Mouse (Mus musculus) adrenal gland, adult 2 months (tissue): Measurements from ENCODE around the gene Neil1. TPM values are rescaled to one million over a fixed set of nuclear protein-coding genes. Genes with fewer than 3 reads are reported as not detected.
A peak's percentile ranks its signal among the peaks of the same experiment; 100 is the strongest.

Experiments used
- DNase-seq: peaks from one replicate; pipeline ENCODE4 v3.0.0; 2021
- long read RNA-seq: library from polyadenylated mRNA; stranded (forward); transcript quantifications from one replicate; pipeline ENCODE4 v2.0.0, GENCODE M21; 2021
- polyA plus RNA-seq: library from polyadenylated mRNA; depleted of rRNA; stranded (reverse); fragments of >200 nt; gene quantifications from 2 replicates; pipeline ENCODE4 v1.2.3, GENCODE M21; 2012; rRNA removed
- total RNA-seq, 2 experiments: library from RNA; stranded (reverse); gene quantifications; 2 replicates each; pipeline ENCODE4 v1.2.3; 2021

Neil1 gene
- total RNA-seq (10 to 100 TPM; 10.3 TPM), polyA plus RNA-seq (17.7 and 22.5 TPM in 2 replicates)
- long read RNA-seq, transcript Neil1-203 (10 exons, 1,693 nt): major isoform, 6 of 12 reads
- long read RNA-seq, partial matches to known transcripts: 1 of 12 reads
- long read RNA-seq, other reads (novel, unspliced or antisense): 5 of 12 reads

DNA sequence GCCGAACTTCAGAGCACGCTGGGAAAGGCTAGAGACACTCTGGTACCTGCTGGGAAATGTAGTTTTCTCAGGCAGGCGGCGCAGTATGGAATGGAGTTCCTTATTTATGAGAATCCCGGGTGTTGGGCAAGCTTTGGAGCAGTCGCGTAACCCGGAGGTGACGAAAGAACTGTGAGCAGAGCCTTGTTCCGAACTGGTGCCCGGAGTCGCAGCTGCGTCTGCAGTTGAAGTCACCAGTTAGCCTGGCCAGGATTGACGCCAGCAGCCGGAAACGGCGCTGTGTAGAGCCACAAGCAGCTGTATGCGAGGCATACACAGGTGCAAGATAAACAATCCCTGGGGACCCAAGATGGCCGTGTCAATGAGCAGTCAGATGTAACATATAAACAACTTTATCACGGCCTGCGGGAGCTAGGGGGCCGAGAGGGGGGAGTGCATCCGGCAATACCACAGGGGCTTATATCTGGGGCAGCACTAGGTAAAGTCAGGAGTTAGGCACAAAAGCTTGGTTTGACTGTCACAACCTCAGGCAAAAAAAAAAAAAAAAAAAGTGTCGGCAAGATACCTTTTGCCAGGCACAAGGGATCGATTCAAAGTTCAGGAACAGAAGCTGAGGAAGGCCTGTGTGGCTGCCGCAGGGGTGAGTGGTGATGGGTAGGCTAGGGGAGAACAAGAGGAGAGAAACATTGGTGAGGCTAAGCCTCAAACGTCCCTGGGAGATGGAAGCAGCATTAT lies at the start of gene Neil1:
Gene Neil1 (minus strand): TSS at position 162 of the 735 bp plus-strand sequence.
- peak; percentile 92 for DNase-seq

DNA sequence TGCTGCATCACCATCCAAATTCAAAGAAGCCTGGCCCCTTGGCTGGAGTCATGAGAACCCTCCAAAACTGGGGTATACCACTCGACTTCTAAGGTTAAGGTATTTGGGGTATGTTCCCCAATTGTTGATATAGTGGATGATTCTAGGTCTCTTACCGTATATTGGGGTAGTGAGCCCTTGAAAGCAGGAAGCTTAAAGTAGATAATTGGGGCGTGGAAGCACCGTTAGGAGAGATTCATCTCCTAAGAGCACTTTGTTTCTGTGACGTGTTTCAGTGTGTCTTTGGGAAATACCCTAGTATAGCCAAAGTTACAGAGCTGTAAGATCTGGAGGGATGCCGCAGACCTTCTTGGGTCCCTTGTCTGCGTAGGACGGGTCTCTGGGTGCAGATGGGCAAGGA lies 49.3 kb upstream of the Neil1 start:
- no peak for DNase-seq

DNA sequence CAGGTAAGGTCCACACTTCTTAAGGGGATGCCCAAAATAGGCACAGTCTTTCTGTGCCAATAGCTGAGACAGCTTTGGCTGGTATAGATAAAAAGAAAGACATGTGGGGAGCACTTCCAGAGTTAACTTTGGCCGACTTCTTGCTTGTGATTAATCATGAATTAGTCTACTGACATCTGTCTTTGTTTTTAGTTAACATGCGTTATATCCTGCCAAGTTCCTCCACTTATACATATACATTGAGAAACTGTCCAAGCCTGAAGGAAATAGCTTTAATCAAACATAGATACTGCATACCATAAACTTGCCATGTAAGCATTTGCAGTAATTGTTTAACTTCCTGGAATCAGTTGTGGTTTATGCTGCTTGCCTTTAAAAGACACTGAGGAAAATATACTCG lies 48.6 kb upstream of the Neil1 start:
- no peak for DNase-seq

DNA sequence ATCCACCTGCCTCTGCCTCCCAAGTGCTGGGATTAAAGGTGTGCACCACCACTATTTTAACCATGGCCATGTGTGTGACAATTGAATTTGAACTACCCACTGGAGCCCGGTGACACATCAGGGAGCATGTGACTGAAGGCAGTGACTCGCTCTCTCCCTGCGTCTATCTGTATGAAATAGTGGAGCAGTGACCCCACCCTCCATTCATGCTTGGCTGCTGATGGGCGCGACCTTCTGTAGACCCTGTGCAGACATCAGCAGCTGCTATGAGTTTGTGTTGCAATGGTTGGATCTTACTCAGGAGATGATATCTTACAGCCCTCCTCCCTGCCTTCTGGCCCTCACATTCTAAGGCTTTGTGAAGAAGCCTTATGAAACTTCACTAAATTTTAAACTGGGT lies 20.3 kb upstream of the Neil1 start:
- no peak for DNase-seq

DNA sequence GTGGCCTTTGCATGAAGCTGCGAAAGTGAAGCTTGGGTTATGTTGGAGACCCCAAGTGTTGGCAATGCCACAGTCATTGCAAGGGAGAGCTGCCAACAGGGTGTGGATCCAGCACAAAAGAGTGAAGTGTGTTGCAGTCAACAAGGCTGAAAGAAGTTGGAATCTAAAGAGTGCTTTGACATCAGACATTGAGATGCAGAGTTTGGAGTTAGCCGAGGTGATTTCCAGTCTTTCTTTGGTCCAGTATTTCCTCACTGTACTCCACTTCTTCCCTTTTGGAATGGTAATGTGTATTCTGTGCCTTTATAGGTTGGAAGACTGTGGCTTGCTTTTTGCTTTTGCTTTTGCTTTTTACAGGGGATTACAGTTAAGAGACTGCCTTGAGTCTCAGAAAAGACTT lies 18.1 kb upstream of the Neil1 start:
- no peak for DNase-seq

DNA sequence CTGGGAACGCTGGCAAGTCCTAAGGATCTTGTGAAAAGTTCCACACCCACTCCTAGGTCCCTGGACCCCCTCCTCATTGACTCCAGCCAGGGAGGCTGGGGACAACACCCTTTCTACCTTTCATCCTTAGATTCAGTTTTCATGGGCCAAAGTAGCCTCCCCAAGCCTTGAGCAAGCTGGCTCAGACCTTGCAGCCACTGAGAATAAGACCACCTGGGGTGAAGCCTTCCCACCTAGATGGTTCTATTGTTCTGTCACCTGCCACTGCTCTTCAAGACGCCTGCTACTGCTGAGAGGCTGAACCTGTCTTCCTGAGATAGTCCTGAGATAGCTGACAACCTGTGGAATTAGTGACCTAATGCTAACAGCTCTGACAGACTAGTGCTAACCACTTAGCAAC lies 15.0 kb upstream of the Neil1 start:
- DNase-seq: no peak

DNA sequence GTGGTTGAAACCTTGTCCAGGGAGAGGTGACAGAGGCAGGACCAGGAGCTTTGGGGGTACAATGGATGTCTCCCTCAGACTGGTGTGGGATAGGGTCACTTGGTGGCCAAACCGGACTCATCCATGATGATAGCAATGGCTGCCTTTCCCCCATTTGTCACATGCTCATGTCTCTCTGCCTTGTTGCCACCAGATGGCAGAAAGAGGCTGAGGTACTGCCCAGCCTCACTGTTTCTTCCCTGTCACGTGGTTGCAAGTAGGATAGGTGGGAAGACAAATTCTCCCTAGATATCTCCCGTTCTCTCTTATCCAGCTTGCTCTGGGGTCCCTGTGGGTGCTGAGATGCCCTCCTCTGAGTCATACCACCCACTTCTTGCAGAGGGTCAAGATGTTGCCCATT lies 14.4 kb upstream of the Neil1 start:
- no peak for DNase-seq

DNA sequence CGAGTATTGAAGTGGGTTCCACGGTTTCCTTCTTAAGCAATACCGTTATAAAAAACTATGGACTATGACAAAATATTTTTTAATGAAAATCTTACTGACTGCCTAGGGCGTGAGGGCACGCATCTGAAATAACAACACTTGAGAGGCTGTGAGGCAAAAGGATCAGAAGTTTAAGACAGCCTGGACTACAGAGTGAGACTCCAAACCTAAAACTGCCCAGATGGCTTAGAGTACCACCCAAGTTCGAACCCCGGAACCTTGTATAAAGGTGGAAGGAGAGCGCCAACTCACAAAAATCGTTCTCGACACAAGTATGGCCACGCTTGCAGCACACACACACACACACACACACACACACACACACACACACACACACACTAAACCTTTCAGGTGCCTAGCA lies 10.4 kb upstream of the Neil1 start:
- DNase-seq: no peak

DNA sequence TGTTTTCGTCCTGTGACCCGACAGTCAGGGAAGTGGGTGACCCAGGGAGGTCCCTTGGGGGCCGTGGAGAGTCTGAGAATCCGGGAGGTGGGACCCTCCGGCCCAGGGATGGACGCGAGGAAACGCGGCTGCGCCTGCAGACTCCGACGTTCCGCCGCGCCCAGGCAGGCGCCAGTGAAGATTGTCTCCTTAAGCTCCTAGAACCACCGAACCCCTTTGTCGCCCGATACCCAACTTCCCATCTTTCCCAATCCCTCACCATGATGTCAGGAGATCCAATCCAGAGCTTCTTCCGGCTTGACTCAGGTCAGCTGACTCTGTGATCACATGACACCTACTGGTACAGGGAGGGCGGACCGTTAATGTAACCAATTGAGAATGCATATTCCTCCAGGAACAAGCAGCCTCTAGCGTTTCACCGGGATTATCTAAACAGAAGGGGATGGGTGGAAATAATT lies 9.9 kb upstream of the Neil1 start, which contains the start of gene Commd4:
Gene Commd4 (minus strand): TSS at position 319 of the 458 bp plus-strand sequence.
- DNase-seq: peak; percentile 90

DNA sequence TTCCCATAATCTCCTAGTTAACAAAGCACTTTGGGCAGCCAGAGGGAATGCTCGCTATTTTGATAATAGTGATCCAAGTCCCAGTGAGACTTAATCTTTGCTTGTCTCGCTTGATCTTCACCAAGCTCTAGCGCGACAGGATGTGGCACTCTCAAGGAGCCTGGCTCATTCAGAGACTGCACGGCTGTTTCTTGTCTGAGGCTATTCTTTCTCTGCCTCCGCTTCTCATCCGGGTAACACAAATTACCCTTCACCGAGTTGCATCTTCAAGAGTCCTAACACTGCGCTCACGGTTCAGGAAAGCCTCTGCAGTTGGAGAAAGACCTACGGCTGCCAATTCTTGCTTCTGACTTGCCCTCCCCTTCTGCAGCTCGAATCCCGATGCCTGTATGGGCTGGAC lies 9.4 kb upstream of the Neil1 start:
- DNase-seq: no peak

DNA sequence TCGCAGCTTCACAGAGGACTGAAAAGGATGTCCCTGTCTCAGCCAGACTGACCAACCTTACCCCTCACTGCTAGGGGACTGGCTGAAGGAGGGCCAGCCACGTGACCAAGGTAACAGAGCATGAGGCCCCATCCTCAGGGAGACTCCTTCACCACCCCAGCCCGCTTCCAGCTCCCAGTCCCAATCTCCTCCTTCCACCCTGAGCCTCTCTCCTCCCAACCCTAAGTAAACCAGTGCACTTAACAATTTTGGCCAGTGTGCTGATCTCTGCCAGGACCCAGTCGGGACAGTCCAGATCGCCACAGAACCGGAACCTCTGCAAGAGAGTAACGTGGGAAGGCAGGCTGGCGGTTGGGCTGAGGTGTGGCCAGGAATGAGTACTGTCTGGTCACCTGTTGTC lies 8.7 kb upstream of the Neil1 start:
- DNase-seq: no peak

DNA sequence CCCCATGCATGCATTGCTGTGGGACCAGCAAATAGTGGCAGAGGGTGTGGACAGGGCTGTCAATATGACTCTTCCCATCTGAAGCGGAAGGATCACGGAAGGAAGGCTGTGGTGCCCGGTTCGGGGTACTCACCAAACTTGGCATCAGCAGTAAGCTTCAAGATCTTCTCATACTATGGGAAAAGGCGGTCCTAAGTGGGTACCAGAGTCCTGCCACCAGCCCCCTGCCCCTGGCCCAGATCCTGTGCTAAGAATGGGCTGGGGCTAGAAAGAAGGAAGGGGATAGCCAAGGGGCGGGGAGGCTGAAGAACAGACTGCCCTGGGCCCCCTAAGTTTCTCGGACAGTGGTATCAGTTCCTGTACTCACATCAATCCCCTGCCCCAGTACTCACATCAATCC lies 8.3 kb upstream of the Neil1 start:
- DNase-seq: no peak

DNA sequence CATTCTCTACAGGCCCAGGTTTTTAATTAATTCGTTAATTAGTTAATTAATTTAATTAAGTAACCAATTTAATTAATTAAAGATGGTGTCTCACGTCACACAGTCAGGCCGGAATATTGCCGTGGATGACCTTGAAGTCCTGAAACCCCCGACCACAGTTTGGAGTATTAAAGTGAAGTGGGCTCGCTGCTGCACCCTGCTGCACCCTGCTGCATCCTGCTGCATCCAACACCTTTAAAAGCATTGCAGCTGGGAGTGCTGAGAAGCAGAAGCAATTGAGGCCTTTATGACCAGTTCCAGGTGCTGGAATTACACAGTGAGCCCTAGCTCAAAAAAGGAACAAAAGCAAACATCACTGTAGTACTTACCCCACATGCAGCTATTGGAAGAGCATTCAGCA lies 4.2 kb upstream of the Neil1 start:
- DNase-seq: no peak

DNA sequence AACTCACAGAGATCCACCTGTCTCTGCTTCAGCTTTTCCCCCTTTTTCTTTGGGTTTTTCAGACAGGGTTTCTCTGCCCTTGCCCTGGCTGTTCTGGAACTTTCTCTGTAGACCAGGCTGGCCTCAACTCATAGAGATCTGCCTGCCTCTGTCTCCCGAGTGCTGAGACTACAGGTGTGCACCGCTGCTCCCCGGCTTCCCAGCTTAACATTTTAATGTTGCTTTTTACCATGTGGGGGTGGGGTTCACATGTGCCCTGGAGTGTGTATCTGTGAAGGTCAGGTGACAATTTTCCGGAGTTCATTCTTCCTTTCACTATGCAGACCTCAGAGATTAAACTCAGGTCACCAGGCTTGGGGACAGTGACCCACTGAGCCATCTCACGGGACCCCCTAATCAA lies 2.1 kb upstream of the Neil1 start:
- DNase-seq: no peak

DNA sequence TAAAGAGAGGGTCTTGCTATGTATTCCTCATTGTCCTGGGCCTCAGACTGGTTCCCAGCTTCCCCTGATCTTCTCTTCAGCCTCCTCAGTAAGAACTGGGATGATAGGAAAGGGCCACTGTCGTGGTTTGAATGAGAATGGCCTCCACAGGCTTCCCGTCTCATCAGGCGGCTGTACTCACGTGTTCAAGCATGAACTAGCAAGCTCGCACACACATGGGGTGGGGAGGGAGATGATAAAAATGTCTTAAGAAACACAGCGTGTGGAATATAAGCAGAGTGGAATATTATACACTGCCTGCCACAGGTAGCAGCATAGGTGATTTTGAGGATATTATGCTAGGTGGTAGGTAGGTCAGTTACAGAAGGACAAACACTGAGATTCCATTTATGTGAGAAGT lies 916 bp upstream of the Neil1 start:
- no peak for DNase-seq

DNA sequence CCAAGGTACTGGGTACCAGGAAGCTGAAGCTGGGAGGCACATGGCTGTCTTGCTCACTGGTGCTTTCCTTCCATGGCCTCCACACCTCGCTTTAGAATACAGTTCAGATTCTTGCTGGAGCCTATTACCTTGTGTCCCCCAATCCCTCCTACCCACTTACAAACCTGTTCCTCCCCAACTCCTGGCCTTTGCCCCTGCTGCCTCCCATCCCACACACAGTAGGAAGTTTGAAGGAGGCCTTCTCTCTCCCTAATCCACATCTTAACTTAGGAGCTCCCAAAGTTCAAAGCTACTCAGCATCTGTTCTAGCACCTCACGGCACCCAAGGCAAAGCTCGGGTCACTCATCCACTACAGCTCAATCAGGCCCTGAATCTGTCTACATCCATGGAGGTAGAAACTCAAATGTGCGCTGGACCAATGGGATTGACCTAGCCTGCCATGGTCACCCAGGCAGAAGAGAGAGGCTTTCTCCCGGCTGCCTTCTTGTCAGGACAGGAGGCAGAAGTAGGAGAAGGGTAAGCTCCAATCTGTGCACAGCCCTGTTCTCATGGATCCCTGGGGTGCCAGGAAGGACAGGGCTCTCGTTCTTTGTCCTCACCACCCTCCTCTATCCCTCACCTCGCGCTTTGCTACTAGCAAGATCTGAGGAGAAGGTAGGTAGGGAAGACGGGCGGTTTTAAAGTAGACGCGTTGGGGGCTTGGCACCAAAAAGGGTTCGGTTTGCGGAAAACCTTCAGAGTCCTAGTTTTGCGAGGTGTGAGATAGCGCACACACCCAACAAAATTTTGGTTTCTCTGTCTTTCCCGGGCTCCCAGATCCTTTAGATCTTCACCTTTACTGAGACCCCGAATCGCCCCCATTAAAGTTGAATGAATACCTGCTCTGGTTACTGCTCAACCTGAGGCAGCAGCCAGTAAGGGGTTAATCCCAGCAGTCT lies 631 bp downstream of the Neil1 start:
- peak; percentile 47 for DNase-seq

DNA sequence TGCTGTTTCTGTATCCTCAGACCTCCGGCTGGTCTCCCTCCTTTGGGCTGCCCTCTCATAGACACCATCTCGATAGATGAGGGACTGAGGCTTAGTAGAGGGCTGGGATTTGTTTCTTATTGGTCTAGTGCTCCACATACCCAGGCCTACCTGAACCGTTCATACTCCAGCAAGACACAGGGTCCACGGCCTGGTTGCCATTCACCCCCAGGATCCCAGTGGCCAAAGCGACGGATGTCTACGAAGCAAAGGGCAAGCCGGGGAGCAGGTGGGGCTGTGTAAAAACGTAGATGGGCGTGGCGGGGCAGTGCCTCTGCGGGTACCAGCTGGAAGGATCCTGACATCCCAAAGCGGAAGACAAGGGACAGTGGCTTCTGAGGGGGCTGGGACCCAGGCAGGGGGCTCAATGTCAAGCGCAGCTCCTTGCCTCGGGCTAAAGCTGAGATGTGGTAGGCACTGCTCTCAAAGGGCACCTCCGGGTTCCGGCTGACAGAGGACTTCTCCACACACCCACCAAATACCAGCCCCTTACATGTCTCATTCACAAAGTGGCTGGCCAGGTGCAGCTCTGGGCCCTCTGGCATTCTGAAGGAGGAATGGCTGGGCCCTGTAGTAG lies 1.5 kb downstream of the Neil1 start:
- DNase-seq: no peak

DNA sequence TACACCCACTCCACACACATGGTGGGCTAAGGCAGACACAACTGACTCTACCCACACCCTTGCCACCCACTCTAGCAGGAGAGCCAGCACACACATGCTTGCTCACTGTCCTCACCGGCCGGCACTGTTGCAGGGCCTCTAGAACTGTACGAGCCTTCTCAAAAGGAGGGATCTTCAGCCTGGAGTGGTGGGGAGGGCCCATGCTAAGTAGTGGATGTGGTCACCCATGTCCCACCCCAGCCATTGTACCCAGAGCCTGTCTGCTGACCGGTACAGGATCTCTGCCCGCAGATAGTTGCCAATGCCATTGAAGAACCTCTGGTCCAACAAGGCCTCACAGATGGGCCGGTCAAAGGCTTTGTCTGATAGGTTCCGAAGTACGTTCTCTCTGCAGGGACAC lies 3.3 kb downstream of the Neil1 start:
- DNase-seq: no peak

DNA sequence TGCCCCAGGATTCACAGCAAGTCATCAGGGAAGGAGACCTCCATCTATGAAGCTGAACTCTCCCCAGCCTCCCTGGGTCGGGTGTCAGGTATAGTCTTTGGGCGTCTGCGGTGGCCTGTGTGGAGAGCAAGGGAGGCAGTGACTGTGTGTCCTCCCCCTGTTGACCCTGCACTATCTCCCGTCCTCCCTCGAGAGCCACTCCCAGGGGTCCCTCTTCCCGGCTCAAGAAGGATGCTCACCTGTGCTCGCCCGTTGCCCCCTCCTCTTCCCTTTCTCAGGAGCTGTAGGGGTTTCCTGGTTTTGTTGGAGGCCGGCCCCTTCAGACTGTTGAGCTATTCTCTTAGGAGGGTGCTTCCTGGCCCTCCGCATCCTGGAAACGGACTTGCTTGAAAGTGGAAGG lies 4.9 kb downstream of the Neil1 start:
- no peak for DNase-seq

DNA sequence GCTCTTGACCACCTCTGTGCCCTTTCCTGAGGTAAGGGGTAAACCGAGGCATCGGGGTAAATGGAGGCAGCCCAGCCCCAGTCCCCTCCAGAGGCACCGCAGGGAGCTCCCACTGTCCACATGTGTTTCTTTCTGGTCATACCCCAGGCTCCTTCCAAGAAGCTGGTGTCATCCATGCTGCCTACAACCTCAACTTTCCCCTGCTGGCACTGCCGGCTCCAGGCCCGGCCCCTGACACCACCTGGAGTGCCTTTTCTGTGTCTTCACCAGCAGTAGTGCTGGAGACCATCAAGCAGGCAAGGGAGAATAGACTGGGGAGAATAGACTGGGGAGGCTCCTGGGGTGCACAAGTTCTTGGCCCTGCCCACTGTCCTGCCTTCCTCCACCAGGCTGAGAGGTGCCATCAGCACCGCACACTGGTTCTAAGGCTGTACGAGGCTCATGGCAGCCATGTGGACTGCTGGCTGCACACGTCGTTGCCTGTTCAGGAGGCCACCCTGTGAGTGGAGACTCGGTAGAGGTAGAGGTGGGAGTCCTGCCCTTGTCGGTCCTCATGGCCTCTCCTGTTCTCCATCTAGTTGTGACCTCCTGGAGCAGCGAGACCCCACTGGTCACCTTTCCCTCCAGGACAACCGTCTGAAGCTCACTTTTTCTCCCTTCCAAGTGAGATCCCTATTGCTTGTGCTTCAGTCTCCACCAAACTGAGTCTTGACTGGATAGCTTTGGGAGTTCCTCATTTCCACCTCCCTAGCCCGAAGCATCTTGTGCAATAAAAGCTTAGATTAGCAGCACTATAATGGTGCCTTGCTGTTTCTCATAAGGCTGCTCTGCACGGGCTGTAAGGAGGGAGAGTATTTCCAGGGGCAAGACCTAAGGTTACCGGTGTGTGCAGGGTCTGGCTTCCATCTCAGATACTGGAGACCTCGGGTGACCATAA lies 6.4 kb downstream of the Neil1 start:
- no peak for DNase-seq

DNA sequence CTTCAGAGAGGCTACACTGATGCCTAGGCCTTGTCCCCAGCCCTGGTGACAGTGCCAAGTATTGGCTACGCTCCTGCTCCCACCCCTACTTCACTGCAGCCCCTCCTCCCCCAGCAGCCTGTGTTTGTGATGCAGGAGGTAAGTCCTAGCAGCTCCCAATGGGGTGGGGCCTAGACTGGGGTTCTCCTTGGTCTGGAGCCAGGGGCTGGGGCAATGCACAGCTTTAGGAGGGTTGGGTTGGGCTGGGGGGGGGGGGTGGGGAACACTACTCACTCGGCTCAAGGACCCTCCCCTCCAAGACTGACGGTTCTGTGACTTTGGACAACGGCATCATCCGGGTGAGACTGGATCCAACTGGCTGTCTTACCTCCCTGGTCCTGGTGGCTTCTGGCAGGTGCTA lies 8.5 kb downstream of the Neil1 start:
- no peak for DNase-seq
